Mouse (Mus musculus): Measurements from ENCODE around the gene Ncoa7.

The Ncoa7 gene

DNA sequence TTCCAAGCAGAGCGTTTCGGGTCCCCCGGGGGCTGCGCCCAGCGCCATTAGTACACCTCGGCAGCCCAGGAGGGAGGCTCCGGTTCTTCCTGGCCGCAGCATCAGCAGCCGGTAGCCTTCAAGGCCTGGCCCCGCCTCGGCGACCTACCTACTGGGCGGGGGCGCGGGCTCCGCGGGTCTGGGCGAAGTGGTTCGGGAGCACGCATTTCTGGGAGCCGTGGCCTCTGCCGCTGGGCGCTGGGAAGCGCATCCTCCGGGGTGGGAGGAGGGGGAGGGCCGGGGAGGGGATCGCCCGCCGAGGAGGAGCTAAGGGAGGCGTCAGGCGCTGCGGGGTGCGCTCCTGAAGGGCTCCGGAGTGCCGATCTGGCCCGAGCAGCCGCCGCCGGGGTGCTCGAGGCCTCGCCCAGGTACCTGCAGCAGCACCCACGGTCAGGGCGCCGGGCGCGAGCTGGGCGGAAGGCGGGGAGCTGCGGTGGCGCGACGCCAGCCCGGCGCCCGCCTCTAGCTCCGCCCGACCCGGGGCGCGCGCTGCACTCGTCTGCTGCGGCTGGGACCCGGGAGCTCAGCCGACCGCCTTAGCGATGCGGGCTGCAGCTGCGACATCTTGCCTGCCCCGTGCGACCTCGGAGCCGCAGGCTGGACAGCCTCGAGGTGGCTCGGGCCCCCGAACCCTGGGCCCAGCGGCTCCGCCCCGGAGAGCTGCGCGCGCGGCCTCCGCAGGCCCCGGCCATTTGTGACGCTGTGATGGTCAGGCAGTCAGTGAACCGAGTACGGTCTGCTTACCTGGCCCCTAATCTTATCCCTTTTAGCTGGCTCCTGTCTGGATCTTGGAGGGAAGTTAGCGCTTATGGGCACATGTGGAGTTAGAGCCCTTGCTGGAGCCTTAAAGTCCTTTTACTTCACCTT is at the start of gene Ncoa7:
Gene Ncoa7, minus strand, starts transcription at position 646 of the 906 bp plus-strand sequence.
- DNase-seq (ENCODE audit: low spot score in 2 of 2), result peak; percentile 64 to 67

DNA sequence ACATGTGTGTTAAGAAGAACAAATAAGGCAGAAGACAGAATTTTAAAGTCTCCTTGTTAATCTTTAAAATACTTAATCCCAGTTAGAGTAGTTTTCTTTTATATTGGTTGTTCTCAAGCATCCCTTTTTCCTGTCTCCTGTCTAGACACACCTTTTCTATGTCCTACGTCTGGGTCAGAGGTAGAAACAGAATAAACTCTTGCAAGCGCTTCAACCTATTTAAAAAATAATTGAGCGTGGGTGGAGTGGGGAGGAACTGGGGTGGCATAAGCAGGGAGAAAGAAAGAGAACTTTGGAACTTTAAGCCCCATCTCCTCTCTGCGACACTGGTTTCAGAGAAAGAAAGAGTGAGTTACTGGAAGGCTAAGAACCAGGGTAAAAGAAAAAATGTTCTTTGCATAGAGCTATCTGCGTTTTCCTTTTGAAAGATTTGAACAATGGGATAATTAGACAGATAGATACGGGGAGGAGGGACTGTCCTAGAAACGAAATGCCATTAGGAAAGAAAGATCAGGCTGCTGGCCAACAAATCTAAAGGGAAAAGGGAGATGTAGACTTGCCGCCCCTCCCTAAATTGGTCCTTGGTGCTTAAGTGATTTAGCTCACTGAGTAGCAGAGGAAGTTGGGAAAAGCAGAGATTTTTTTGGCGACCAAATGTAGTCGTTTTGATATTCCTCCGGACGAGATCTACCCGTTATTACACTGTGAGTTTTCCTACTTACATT is 42.1 kb upstream of the Ncoa7 start:
- no peak for DNase-seq (ENCODE audit: low spot score in 2 of 2)

DNA sequence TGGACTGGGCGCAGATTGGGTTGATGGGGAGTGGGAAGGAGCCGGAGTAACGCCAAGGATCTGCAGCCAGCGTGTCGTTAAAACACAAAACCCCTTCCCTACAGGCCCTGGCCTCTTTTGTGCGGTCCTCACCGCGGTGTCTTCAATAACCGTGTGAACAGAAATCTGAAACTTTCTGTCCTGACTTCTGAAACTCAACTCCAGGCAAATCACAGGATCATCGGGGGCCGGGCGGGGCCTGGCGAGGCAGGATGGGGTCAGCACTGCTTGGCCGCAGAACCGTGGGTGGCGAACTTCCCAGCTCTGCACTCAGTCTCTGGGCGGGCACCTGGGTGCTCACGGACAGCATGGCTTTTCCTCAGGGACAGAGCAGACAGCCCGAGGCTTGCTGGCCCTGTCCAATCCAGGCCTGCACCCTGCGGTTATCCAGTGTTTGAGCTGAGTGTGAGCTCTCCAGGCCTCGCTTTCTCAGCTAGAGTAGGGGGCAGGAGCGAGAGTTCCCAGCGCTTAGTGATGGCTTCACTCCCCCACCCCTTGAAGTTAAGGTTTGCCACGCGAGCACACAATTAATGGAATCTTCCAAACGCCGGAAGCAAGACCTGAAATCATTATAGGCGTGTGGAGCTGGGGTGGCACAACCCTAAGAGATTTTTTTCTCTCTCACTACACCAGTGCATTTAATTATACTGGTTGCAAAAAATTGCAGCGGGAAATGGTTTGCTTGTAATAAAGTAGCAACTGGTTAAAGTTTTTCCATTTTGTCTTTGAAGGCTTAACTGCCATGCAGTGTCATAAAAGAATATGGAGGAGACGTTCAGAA is 41.3 kb upstream of the Ncoa7 start:
- DNase-seq (ENCODE audit: low spot score in 2 of 2), result no peak

DNA sequence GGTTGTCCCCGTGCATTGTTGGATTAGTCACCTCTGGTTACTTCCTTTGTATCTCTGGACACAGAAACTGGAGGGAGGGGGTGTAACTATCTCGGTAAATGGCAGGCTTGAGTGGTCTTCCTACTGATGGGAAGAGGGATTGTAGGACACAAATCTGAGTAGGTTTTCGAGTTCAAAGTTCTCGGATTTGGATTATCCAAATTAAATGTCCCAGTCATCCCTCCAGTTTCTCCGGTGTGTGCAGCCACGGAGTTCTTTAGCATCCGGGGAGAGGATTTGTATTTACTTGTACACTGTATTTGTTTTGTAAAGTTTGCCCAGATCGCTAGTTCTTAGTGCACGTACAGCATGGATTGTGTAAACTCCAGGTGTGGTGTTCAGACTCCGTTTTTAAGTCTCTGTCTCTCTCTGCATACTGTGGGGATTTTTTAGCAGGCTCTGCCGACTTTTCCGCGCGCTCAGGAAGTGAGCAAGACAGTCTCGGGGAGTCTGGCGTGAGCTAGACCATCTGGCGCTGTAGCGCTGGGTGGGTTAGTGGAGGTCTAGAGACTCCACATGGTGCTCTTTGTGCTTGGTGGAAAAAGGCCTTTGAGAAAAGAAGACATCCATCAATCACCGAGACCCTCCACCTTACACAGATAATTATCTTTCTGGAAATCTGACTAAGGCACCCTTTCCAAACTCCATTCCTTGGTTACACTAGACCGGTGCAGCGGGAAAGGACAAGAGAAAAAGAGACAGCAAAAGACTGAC is 40.5 kb upstream of the Ncoa7 start:
- DNase-seq (ENCODE audit: low spot score in 2 of 2), result no peak

DNA sequence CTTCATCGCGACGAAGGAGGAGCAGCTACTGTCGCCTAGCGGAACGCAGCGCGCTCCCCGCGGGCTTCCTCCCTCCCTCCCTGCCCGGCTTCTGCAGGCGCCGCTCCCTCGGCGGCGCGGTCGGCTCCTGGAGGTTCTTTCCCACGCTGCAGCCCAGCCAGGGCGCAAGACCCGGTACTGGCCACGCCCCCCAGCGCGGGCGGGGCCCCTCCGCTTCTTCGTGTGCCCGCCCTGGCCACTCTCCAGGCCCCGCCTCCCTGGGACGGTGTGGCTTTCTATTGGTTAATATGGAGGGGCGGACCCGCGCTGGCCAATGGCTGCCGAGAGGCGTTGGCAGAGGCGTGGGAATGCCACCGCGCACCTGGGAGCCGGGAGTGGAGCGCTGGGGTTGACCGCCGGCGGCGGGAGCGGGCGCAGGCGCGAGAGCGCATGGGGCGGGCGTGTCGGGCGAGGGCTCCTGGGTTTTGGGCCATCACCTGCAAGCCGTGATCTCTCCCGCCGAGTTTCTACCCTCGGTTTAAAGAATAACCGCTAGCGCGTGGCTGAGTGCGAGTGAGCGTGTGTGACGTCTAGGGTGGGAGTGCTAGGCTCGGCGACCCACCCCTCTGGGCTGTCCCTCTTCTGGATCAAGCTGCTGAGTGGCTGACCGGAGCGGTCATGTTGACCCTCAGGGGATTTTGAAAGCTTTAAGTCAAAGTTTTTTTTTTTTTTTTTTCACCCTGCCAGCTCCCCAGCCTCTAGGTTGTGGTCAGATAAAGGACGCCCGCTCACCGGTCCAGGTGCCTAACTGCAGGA is 39.7 kb upstream of the Ncoa7 start, which contains the start of gene Hey2:
Gene Hey2, minus strand, starts transcription at position 159 of the 795 bp plus-strand sequence.
- peak; percentile 90 to 92 for DNase-seq (ENCODE audit: low spot score in 2 of 2)

DNA sequence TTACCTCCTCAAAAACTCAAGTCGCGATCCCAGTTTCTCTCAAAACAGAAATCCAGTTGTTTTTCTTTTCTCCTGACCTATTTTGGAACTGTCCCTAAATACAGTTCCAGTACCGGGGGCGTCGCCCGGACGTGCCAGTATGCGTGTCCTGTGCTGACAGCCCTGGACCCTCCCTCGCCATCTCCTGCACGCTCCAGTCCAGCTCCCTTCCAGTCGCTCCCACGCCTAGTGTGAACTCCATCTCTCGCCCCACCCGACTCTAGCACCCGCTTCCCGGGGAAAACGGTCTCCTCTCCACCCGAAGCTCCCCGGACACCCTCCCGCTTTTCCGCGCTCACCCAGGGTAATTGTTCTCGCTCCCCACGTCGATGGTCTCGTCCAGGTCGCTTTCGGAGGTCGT is 39.1 kb upstream of the Ncoa7 start:
- no peak for DNase-seq (ENCODE audit: low spot score in 2 of 2)

DNA sequence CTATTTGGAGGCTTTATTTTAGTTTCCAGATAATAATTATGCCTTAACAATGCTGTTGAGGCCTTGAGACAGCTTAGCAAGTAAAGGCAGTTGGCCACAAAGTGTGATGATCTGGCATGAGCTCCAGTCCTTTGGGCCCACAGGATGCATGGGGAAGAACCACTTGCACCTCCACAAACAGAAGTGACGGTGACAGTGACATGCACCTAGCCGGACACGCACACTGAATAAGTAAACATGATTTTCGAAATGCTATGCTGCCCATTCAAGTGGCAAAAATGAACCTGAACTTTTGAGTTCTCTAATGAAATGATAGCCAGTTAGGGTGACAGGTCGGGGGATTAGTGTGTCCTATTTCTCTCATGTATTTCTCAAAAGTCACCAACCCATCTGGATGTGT is 37.7 kb upstream of the Ncoa7 start:
- DNase-seq (ENCODE audit: low spot score in 2 of 2), result no peak

DNA sequence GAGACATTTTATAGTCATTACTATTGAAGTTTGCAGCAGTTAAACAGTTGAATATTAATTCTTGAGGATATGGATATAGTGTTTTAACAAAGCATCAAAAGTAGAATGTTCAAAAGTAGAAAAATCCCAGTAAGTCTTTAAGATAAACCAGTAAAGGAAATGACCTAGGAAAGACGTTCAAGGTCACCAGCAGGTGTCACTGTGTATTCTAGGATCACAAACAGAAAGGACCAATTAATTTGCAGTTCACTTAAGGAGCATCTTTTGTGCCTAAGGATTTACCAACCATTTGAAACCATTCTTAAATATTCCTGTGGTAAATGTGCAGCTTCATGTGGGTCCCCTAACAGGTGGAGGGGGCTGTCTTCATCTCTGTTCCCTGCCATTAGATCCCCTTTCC is 35.1 kb upstream of the Ncoa7 start:
- no peak for DNase-seq (ENCODE audit: low spot score in 2 of 2)

DNA sequence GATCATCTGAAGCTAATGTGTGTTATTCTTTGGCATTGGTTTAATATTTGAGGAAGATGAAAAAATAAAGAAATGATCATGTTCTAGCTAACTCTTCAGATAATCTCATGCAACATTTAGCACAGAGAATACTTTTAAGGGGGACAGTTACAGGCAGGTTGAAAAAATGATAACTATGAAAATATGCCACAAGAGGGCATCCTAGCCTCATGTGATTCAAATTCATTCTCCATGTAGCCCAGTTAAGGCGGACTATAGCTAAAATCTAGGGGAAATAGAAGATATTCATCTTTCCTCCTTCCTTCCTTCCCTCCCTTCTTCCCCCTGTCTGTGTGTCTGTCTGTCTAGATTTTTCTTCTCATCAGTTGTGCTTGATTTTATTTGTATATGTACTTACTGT is 21.9 kb upstream of the Ncoa7 start:
- no peak for DNase-seq (ENCODE audit: low spot score in 2 of 2)

DNA sequence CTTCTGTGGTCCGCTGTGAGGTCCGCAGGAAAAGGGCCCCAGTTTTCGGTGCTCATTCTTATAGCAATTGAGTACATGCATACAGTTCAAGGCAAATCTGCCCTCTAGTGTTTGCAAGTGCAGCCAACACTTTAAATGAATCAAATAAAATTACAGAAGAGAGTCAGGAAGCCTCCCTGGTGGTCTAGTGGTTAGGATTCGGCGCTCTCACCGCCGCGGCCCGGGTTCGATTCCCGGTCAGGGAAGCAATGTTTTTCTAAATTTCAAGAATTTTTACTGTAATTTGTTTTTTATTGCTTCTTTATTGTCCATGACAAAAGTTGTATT is 7.8 kb upstream of the Ncoa7 start:
- DNase-seq (ENCODE audit: low spot score in 2 of 2), result peak; percentile 82 to 86

DNA sequence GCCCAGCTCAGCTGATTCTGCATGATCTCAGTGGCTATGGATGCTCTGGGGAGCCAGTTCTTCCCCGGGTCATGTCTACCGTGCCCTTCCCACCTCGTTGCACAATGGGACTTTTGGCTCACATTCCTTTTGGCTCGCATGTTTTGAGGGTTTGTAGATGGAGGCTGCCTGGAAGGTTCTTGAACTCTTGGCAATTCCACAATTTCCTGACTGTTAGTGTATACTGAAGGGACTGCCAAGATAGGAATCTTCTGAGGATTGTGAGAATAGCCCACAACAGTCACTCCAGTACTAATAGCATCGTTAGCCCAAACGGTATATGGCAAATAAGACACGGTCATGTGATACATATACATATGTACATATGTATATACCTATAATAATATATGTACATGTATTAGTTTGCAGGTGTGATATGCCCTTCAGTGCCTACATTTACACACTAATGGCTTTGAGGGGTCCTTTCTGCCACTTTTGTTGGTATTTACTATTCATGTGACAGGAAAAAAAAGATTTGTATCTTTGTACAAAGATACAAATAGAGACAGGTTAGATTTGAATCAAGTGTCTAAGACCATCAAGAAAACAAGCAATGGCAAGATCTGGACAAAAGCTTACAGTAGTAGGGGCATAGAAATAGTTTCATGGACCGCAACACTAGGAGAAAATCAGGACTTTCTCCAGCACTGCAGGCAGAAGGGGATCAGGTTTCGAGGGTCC is 7.3 kb upstream of the Ncoa7 start:
- no peak for DNase-seq (ENCODE audit: low spot score in 2 of 2)

DNA sequence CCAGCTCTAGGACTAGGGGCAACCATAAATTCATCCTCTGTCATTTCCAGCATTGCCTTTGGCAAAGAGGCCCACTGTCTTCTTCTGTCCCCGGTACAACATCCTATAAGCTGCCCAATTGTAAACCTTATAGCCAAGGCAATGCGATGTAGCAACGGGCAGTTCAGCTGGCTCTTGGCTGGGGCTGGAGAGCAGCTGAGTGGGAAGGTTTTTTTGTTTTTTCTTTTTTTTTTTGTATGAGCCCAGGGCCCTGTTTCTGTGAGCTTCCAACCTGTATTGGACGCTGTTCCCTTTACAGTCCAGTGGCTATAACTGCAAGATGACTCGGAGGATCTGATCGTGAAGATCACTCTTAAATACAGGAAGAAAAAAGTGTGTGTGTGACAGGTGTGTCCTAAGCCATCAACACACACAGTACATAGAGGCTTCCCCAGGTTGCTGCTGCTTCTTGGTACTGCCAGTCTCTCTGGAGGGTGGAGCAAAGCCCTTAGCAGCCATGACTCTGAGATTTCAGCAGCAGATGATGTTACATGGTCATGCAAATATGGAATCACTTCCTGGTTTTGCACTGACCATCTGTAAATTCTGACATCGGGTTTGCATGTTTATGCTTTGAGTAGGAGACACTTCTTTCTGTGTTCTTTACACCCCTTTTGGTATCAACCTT is 594 bp upstream of the Ncoa7 start:
- peak in 1 of 2 experiments; percentile 0 for DNase-seq (ENCODE audit: low spot score in 2 of 2)

DNA sequence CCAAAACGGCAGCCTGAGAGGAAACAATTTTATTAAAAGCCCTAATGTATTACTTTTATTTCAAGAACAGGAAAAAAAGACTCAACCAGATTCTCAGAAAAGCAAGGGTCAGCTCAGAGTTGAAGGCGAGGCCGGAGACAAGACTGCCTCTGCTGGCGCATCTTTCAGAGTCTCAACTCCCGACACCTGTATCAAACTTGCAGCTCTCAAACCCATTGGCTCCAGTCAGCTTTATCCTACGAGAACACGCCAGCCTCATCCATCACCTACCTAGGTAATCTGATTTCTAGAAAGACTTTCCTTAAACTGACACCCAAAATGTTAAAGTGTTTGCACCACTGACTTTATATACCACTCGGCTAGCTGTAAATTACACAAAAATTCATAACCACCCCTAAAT is 1.1 kb downstream of the Ncoa7 start:
- peak in 1 of 2 experiments; percentile 1 for DNase-seq (ENCODE audit: low spot score in 2 of 2)

DNA sequence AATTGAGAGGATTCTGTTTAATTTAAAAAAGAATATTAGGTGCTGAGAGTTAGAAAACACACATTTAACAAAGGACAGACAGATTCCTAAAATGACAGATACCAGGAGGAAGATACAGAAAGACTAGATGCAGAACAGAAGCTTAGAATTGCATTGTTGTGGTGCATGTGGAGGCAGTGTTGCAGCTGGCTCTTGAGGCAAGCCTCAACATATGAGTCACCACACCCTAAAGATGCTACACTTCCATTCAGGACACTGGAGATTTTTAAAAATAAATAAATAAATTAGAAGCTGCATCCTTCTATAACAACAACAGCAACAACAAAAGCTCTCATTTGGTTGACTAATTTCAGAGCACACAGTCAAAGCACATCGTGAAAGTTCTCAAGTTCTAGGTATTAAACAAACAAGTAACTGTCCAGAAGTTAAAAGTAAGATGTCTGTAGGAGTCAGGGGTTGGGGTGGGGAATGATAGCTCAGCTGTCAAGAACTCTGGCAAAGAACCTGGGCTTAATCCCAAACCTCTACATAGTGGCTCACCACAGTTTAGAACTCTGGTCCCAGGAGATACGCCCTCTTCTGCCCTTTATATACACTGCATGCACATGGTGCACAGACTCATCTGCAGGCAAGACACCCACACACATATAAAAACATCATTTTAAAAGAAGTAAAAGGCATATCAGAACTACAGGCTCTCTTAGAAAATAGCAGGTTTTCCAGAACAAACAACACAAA is 3.2 kb downstream of the Ncoa7 start:
- DNase-seq (ENCODE audit: low spot score in 2 of 2), result no peak

DNA sequence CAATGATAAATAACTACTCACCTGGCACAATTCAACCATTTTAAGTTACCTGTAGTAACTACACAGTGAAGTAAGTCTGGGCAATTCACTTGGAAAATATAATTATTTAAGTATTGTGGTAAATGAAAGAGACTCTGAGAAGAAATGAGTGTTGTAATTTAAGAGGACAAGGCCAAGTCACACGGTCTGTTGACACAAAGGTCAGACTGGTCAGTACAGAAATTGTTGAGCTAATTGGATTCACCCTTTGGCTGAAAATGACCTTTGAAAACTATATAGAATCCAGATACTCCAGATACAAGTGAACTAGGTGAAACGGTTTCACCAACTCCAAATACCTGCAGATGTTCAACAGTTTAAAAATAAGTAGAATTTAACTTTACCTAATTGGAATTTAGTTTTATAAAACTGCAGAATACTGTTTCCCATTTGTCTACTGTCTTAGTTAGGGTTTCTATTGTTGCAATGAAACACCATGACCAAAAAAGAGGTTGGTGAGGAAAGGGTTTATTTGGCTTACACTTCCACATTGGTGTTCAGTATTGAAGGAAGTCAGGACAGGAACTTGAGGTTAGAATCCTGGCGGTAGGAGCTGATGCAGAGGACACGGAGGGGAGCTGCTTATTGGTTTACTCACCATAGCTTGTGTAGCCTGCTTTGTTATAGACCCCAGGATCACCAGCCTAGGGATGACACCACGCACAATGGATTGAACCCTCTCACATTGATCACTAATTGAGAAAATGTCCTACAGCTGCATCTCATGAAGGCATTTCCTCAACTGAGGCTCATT is 6.5 kb downstream of the Ncoa7 start:
- DNase-seq (ENCODE audit: low spot score in 2 of 2), result no peak

DNA sequence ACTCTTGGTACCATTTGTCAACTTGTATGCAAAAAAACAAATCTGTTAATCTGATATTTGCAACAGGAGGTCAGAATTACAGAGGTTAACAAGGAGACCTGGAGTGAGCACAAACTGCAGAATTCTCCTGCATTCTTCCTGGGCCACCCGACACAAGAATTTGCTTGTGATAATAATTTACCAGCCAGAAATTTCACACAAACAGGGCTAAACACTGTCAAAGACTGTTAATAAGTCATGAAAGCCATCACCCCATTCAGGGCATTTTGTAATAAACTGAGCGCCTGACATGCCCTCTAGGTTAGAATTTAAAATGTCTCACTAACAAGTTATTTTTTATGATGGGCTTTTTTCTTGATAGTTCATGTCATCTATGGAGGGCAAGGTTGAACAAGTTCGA is 12.1 kb downstream of the Ncoa7 start:
- no peak for DNase-seq (ENCODE audit: low spot score in 2 of 2)

DNA sequence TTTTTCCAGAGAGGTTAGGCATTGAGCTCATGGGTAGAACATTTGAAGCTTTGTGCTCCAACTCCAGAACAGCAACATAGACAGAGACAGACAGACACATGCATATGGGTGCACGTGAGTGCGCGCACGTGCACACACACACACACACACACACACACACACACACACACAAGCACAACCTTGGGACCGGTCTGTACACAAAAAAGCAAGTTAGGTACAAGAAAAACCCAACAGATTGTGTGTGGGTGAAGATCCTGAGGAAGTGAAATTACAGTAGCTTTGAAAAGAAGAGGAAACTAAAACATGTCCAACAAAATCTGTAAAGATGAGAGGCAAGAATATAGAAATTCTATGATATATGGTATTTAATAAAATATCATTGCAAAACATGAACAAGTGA is 13.6 kb downstream of the Ncoa7 start:
- no peak for DNase-seq (ENCODE audit: low spot score in 2 of 2)

DNA sequence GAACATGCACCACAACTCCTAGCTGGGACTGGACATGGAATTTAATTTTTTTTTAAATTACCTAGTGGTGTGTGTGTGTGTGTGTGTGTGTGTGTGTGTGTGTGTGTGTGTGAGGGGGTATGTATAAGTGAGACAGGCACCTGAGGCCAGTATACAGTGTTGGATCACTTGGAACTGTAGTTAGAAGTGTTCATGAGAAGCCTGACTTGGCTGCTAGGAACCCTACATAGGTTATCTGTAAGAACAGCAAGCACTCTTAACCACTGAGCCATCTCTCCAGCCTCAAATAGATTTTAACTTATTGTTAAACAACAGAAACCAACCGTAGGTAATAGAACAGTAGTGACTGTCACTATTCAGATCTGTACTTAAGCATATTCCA is 14.8 kb downstream of the Ncoa7 start:
- DNase-seq (ENCODE audit: low spot score in 2 of 2), result no peak
